Mouse (Mus musculus) cerebral cortex, adult 2 months (tissue): ENCODE results near the gene Rhox13.

Experiments used
- WGBS: fragments of 180-500 bp; shearing (Covaris S2); methylation state at CpG from one replicate; pipeline ENCODE4 v1.1.7; 2018; 5-methylcytosine and 5-hydroxymethylcytosine counted together

Rhox13 gene

DNA sequence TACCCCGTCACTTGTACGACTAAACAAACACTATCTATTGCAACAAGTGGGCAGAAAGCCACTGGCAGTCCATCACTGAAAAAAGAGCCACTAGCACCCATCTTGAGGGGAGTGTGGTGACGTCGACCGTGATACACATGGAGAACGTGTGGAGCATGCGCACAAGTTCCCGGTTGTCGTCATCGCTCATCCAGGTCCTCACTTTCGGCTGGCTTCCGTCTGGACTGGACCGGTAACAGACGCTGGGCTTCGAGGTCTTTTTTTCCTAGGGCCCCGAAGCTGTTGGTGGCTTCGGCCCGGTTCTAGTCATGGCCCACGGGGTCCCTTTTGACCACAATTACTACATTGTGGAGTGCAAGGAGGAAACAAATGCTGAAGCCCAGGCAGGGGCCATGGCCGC is at the start of gene Rhox13:
Rhox13 (plus strand) TSS at position 238 of the 400 bp plus-strand sequence.
- WGBS, result 96% methylated on average over 20 of the region's 20 CpGs

DNA sequence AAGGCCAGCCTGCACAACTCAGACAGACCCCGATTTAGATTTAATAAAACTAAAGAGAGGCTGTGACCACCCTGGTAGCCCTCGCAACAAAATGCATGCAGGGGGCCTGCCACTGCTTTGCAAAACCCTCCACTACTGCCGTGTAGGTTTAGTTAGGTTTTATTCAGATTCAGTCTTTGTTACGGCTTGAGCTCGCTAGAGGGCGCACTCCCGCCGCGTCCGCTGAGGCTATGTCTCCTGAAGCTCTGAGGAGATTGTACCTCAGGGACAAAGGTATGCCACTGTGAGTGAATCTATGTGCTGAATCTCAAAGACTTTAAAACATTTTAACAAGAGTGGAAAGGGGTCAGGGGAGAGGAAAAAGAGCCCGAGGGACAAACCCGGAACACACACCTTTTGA is 36.8 kb upstream of the Rhox13 start:
- WGBS, result 8% methylated on average over 12 of the region's 12 CpGs

DNA sequence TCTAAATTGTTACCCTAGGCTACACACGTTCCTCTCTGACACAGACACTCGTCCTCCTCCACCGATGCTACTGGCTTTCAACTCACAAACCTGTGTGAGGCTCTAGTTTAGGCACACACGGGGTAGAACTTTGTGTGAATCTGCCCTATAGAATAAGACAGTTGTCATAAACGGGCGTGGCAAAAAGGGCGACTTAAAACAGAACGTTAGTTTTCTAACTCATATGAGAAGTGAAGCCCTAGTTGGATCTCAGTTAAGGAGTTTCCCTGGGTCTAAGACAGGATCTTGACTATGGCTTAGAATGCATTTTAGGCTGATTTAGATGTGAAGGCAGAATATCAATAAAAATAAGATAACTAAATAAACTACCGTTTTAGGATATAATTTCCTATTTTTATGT is 36.0 kb upstream of the Rhox13 start, which contains the start of gene Rhox11:
Rhox11 (minus strand) TSS at position 101 of the 400 bp plus-strand sequence.
- WGBS, result 85% methylated on average over 9 of the region's 9 CpGs

DNA sequence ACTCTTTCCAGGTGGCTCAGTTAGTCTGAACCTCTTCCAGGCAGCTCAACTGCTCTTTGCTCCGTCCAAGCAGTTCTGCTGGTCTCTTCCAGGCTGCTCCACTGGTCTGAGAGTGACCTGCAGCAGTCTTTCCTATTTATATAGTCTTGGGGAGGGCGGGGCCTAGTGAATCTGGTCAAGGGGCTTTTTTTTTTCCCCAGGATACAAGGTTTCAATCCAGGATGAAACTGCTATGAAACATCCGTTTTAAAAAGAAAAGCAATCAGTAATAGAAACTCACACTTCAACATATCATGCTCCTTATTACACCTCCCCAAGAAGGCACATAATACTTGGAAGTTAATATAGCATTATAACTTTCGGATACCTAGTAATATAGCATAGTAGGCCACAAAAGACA is 10.2 kb upstream of the Rhox13 start, which contains the start of gene Rhox12:
Rhox12 (minus strand) TSS at position 101 of the 400 bp plus-strand sequence.
- WGBS, result 87% methylated on average over 4 of the region's 4 CpGs

DNA sequence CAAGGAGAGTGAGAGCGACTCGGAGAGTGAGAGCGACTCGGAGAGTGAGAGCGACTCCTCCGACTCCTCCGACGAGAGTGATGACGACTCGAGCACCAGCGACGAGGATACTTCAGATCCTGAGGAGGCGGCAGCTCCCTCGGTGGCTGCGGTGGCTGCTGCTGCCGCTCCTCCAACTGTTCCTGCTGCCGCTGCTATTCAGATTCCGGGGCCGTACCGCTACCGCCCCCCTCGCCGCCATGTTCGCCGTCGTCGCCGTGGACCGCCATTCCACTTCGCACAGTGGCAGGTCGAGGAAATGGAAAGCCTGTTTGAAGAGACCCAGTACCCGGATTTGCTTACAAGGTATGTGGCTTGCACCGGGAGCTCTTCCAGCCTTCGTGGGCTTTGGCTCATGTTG is 459 bp downstream of the Rhox13 start:
- 92% methylated on average over 31 of the region's 34 CpGs for WGBS

DNA sequence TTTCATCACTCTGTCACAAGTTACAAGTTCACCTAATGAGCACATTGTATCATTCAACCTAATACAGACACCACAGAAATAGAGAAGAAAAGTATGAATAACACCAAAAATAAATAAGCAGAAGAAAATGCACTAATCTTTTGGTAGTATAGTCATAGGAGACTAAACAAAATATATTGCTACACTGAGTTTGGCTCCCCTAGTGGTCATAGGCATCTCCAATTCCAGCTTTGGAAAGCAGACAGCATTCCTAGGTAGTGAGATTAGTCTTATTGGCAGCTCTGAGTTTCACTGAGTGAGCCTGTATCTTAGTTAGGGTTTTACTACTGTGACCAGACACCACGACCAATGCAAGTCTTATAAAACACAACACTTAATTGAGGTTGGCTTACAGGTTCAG is 38.1 kb downstream of the Rhox13 start:
- WGBS, result 67% methylated on average over 1 of the region's 1 CpGs

DNA sequence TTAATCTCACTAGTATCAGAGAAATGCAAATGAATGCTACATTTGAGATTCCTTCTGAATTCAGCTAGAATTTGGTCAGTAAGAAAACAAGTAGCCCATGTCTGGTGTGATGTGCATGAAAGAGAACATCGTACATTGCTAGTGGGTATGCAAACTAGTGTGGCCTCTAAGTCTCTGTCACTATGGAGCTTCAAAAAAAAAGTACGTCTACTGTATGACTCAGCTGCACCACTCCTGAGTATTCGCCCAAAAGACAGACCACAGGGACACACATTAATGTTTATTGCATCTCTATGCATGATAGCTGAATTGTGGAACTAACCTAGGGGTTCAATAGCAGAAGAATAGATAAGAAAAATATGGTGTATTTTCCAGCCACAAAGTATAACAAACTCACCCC is 44.3 kb downstream of the Rhox13 start:
- 80% methylated on average over 3 of the region's 3 CpGs for WGBS

DNA sequence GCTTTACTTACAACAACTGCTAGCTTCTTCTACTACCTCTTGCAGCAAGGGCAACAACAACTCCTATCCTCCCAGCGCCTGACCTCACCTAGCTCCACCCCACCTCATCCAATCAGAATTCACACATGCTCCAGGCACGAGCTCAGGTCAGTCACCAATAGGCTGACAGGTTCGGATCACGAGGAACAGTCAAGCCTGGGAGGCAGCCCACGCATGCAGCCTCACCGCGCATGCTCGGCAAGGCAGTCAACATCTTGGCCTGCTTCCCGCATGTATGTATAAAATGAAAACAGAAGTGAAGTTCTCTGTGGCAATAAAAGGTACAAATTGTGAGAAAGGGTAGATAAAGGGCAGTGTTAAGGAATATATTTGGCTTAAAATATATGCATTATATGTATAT is 45.0 kb downstream of the Rhox13 start:
- 70% methylated on average over 9 of the region's 9 CpGs for WGBS

DNA sequence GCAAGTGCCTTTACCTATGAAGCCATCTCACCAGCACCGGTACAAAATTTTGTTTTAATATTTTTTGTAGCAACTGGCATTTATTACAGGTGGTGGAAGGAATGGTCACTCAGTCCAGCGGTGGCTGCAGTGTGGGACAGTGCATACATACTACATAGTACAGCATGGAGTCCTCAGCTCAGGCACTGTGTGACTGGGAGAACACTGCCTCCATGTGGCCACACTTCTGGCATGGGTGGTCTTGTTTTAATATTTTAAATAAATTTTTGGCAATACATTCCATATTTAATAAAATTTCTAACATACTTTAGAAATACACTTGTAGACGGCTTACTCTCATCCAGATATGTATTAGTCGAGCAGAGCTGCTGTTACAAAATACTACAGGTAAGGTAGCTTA is 45.6 kb downstream of the Rhox13 start:
- 93% methylated on average over 4 of the region's 4 CpGs for WGBS
